Mouse (Mus musculus): ENCODE data around the gene A430005L14Rik. TPM values are rescaled to one million over a fixed set of nuclear protein-coding genes. Genes with fewer than 3 reads are reported as not detected.

The A430005L14Rik gene
- polyA plus RNA-seq, 1 experiment: 39.8 TPM

- no peak overlapping the region for H3K27ac ChIP-seq (ENCODE audit: control insufficient read depth, insufficient read depth, low read length)
- H3K27me3 ChIP-seq (ENCODE audit: control insufficient read depth, insufficient read depth, low read length): no peaks in the 10 kb centered on the region
- WGBS: 93% methylated on average over 11 of the region's 11 CpGs
- H3K36me3 ChIP-seq (ENCODE audit: control insufficient read depth, insufficient read depth, low read length): peaks cover 12% of the 10 kb centered on the region
- no peak for TF ChIP-seq CTCF (IDR thresholded peaks at IDR 0.05; ENCODE audit: borderline replicate concordance, control insufficient read depth, extremely low read depth, insufficient read depth, low read length, poor library complexity)
- no peak for TF ChIP-seq POLR2A (IDR thresholded peaks at IDR 0.05; ENCODE audit: control insufficient read depth, extremely low read depth, insufficient read depth, low read length, poor library complexity)
- no peak overlapping the region for H3K4me3 ChIP-seq (ENCODE audit: control insufficient read depth, insufficient read depth, low read length)
- no peak for DNase-seq
- H3K4me1 ChIP-seq (replicated peaks; ENCODE audit: control insufficient read depth, insufficient read depth, low read length): peaks cover 4% of the 10 kb centered on the region
These were observed 23.4 kb downstream of the A430005L14Rik start for GRCm38 (mm10) chr4:153980470-153980869.

DNA sequence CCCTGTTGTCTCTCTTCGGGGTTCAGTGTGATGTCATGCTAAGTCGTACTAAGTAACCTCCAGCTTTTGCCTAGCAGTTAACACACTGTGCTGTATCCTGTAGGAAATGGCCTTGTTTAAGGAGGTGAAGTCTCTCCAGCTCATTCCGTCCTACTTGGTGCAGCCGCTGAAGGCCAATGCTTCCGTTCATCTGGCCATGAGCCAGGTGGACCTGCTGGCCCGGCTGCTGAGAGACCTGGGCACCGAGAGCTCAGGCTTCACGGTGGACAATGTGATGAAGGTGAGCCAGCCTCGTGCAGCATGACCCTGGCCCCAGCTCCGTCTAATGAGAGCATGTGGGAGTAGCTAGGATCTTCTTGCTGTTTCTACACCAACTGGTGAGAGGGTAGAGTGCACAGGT lies 35.7 kb downstream of the A430005L14Rik start:
- H3K36me3 ChIP-seq (ENCODE audit: control insufficient read depth, insufficient read depth, low read length): peaks cover 42% of the 10 kb centered on the region
- WGBS: 89% methylated on average over 10 of the region's 10 CpGs
- H3K27me3 ChIP-seq (ENCODE audit: control insufficient read depth, insufficient read depth, low read length): no peaks in the 10 kb centered on the region
- H3K4me1 ChIP-seq (replicated peaks; ENCODE audit: control insufficient read depth, insufficient read depth, low read length): no peaks in the 10 kb centered on the region
- no peak for TF ChIP-seq CTCF (IDR thresholded peaks at IDR 0.05; ENCODE audit: borderline replicate concordance, control insufficient read depth, extremely low read depth, insufficient read depth, low read length, poor library complexity)
- no peak for TF ChIP-seq POLR2A (IDR thresholded peaks at IDR 0.05; ENCODE audit: control insufficient read depth, extremely low read depth, insufficient read depth, low read length, poor library complexity)
- H3K27ac ChIP-seq (ENCODE audit: control insufficient read depth, insufficient read depth, low read length): no peak overlapping the region
- no peak overlapping the region for H3K4me3 ChIP-seq (ENCODE audit: control insufficient read depth, insufficient read depth, low read length)
- no peak for DNase-seq

- Histone ChIP-seq H3K4me1 (replicated peaks; ENCODE audit: control insufficient read depth, insufficient read depth, low read length) (no peaks in the 10 kb centered on the region), H3K36me3 (ENCODE audit: control insufficient read depth, insufficient read depth, low read length) (peaks cover 37% of the 10 kb centered on the region), H3K4me3 (ENCODE audit: control insufficient read depth, insufficient read depth, low read length) (no peak overlapping the region), H3K27ac (ENCODE audit: control insufficient read depth, insufficient read depth, low read length) (no peak overlapping the region), H3K27me3 (ENCODE audit: control insufficient read depth, insufficient read depth, low read length) (no peaks in the 10 kb centered on the region)
- TF ChIP-seq CTCF (IDR thresholded peaks at IDR 0.05; ENCODE audit: borderline replicate concordance, control insufficient read depth, extremely low read depth, insufficient read depth, low read length, poor library complexity) (no peak), POLR2A (IDR thresholded peaks at IDR 0.05; ENCODE audit: control insufficient read depth, extremely low read depth, insufficient read depth, low read length, poor library complexity) (no peak)
- WGBS: 93% methylated on average over 8 of the region's 8 CpGs
- no peak for DNase-seq
These were observed 36.5 kb downstream of the A430005L14Rik start for GRCm38 (mm10) chr4:153993505-153993904.

GRCm38 (mm10) chr4:154005488-154005887 lies 48.5 kb downstream of the A430005L14Rik start:
- TF ChIP-seq POLR2A (IDR thresholded peaks at IDR 0.05; ENCODE audit: control insufficient read depth, extremely low read depth, insufficient read depth, low read length, poor library complexity) (no peak), CTCF (IDR thresholded peaks at IDR 0.05; ENCODE audit: borderline replicate concordance, control insufficient read depth, extremely low read depth, insufficient read depth, low read length, poor library complexity) (no peak)
- peaks cover 9% of the 10 kb centered on the region for H3K36me3 ChIP-seq (ENCODE audit: control insufficient read depth, insufficient read depth, low read length)
- H3K27me3 ChIP-seq (ENCODE audit: control insufficient read depth, insufficient read depth, low read length): no peaks in the 10 kb centered on the region
- no peak for DNase-seq
- H3K4me3 ChIP-seq (ENCODE audit: control insufficient read depth, insufficient read depth, low read length): no peak overlapping the region
- H3K27ac ChIP-seq (ENCODE audit: control insufficient read depth, insufficient read depth, low read length): no peak overlapping the region
- WGBS: 97% methylated on average over 5 of the region's 5 CpGs
- no peaks in the 10 kb centered on the region for H3K4me1 ChIP-seq (replicated peaks; ENCODE audit: control insufficient read depth, insufficient read depth, low read length)

DNA sequence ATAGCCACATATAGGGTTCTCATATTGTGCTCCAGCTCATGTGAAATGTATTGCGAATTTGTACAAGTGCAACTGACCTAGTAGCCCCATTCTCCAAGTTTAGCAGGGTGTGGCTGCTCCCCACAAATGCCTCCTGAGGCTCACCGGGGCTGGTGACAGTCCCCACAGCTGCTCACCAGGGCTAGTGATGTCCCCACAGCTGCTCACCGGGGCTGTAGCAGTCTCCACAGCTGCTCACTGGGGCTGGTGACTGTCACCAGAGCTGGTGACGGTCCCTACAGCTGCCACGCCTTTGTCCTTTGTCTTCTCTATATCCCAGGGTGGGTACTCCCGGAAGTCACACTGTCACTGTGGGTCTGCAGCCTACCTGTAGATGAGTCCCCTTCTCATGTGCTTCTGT lies 49.2 kb downstream of the A430005L14Rik start:
- TF ChIP-seq CTCF (IDR thresholded peaks at IDR 0.05; ENCODE audit: borderline replicate concordance, control insufficient read depth, extremely low read depth, insufficient read depth, low read length, poor library complexity): no peak
- TF ChIP-seq POLR2A (IDR thresholded peaks at IDR 0.05; ENCODE audit: control insufficient read depth, extremely low read depth, insufficient read depth, low read length, poor library complexity): no peak
- Histone ChIP-seq H3K36me3 (ENCODE audit: control insufficient read depth, insufficient read depth, low read length) (peaks cover 9% of the 10 kb centered on the region), H3K4me1 (replicated peaks; ENCODE audit: control insufficient read depth, insufficient read depth, low read length) (peaks cover 4% of the 10 kb centered on the region; the same call in 1 of the 2 replicates), H3K27ac (ENCODE audit: control insufficient read depth, insufficient read depth, low read length) (no peak overlapping the region), H3K27me3 (ENCODE audit: control insufficient read depth, insufficient read depth, low read length) (no peaks in the 10 kb centered on the region), H3K4me3 (ENCODE audit: control insufficient read depth, insufficient read depth, low read length) (no peak overlapping the region)
- WGBS: 98% methylated on average over 6 of the region's 6 CpGs
- DNase-seq: no peak

GRCm38 (mm10) chr4:154007759-154008158 lies 50.7 kb downstream of the A430005L14Rik start:
- WGBS: 94% methylated on average over 4 of the region's 4 CpGs
- H3K36me3 ChIP-seq (ENCODE audit: control insufficient read depth, insufficient read depth, low read length): 0 out of 2 replicates have a peak, but pooled peaks cover 4% of the 10 kb centered on the region
- DNase-seq: no peak
- TF ChIP-seq CTCF (IDR thresholded peaks at IDR 0.05; ENCODE audit: borderline replicate concordance, control insufficient read depth, extremely low read depth, insufficient read depth, low read length, poor library complexity) (no peak), POLR2A (IDR thresholded peaks at IDR 0.05; ENCODE audit: control insufficient read depth, extremely low read depth, insufficient read depth, low read length, poor library complexity) (no peak)
- peaks cover 12% of the 10 kb centered on the region for H3K4me1 ChIP-seq (replicated peaks; ENCODE audit: control insufficient read depth, insufficient read depth, low read length)
- H3K27ac ChIP-seq (ENCODE audit: control insufficient read depth, insufficient read depth, low read length): no peak overlapping the region
- H3K27me3 ChIP-seq (ENCODE audit: control insufficient read depth, insufficient read depth, low read length): no peaks in the 10 kb centered on the region
- H3K4me3 ChIP-seq (ENCODE audit: control insufficient read depth, insufficient read depth, low read length): no peak overlapping the region
